Mouse (Mus musculus) lung, embryonic 16.5 days (tissue): ENCODE results near the gene Ccnd3. TPM values are rescaled to one million over a fixed set of nuclear protein-coding genes. Genes with fewer than 3 reads are reported as not detected.

Source experiments
- ATAC-seq: fragments of 200-750 bp; cut with Nextera tagmentation; 2 replicates; pipeline ENCODE4 v1.8.0; 2017; ENCODE audit warnings: low read depth, mild to moderate bottlenecking, moderate library complexity
- H3K27ac ChIP-seq: fragments of 300-500 bp; sonication (generic); 2 replicates; pipeline ENCODE4 v1.5.1; 2014; ENCODE audit warnings: mild to moderate bottlenecking, control low read depth, low read length
- H3K27me3 ChIP-seq: fragments of 300-500 bp; sonication (generic); 2 replicates; pipeline ENCODE4 v1.6.1; 2014; ENCODE audit warnings: low read depth, low read length, mixed read lengths; ENCODE audit not compliant: control insufficient read depth, insufficient read depth
- H3K36me3 ChIP-seq: fragments of 300-500 bp; sonication (generic); 2 replicates; pipeline ENCODE4 v1.6.1; 2014; ENCODE audit warnings: low read length; ENCODE audit not compliant: control insufficient read depth, insufficient read depth
- H3K4me1 ChIP-seq: fragments of 300-500 bp; sonication (generic); replicated peaks from 2 replicates; pipeline ENCODE4 v1.6.1; 2014; ENCODE audit warnings: low read length, mixed read lengths; ENCODE audit not compliant: control insufficient read depth, insufficient read depth
- H3K4me2 ChIP-seq: fragments of 300-500 bp; sonication (generic); 2 replicates; pipeline ENCODE4 v1.6.1; 2014; ENCODE audit warnings: low read depth, low read length, control low read depth
- H3K4me3 ChIP-seq: fragments of 300-500 bp; sonication (generic); 2 replicates; pipeline ENCODE4 v1.5.1; 2014; ENCODE audit warnings: mild to moderate bottlenecking, low read length, control low read depth
- H3K9ac ChIP-seq: fragments of 300-500 bp; sonication (generic); 2 replicates; pipeline ENCODE4 v1.6.1; 2014; ENCODE audit warnings: low read length, control low read depth
- H3K9me3 ChIP-seq: fragments of 300-500 bp; sonication (generic); 2 replicates; pipeline ENCODE4 v1.6.1; 2016; ENCODE audit warnings: low read length; ENCODE audit not compliant: control insufficient read depth
- WGBS: fragments of 180-500 bp; shearing (Covaris S2); extraction: QIAGEN DNeasy Blood & Tissue Kit; methylation state at CpG from one replicate; pipeline ENCODE4 v1.1.7; 2014; 5-methylcytosine and 5-hydroxymethylcytosine counted together
- polyA plus RNA-seq: library from polyadenylated mRNA; unstranded; fragments of >200 nt; fragmentation: Nextera tagmentation; extraction: Ambion mirVana; gene quantifications from 2 replicates; pipeline ENCODE4 v1.2.1, GENCODE M21; 2015

Ccnd3 gene
- polyA plus RNA-seq, 1 experiment from 2014 or later = 258 TPM

DNA sequence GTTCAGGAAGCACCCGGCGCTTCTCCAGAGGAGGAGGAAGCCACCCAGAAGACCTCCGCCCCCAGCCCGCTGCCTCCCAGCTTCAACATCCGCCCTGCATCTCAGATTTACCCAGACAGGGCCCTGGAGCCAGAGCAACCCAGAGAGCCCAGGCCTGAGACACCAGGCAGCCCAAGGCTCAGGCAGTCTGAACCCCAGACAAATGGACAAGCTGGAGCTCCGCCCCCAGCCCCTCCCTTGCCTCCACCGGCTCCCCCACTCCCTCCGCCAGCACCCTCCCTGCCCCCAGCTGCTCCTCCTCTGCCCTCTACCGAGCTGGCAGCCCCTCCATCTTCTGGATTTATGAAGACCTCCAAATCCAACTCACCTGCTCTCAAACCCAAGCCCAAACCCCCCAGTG lies 38.6 kb upstream of the Ccnd3 start:
- H3K9me3 ChIP-seq = no peaks in the 10 kb centered on the region
- no peak for ATAC-seq
- H3K4me2 ChIP-seq = no peak overlapping the region
- no peak overlapping the region for H3K9ac ChIP-seq
- peaks cover 28% of the 10 kb centered on the region for H3K4me1 ChIP-seq
- H3K36me3 ChIP-seq = no peaks in the 10 kb centered on the region
- 37% methylated on average over 8 of the region's 9 CpGs for WGBS
- no peak overlapping the region for H3K27ac ChIP-seq
- peaks cover 9% of the 10 kb centered on the region for H3K27me3 ChIP-seq
- H3K4me3 ChIP-seq = no peak overlapping the region

DNA sequence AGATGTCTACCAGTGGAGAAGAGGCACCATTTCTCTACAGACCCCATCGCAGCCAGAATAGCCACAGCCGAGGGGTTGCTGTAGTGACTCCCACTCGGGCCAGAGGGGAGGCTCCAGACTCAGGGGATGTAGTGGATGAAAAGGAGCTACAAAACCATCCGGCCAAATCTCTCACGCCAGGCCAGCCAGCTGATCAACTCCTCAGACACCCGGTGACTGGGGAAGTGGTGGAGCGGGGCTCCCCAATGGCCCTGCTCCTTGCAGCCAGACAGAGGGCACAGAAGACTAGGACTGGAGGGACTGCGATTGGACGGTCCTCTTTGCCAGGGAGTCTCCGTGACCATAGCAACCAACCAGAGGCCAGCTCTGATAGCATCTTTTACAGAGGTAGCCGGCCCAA lies 37.2 kb upstream of the Ccnd3 start:
- peaks cover 19% of the 10 kb centered on the region for H3K4me1 ChIP-seq
- no peaks in the 10 kb centered on the region for H3K36me3 ChIP-seq
- H3K4me2 ChIP-seq = no peak overlapping the region
- H3K9me3 ChIP-seq = no peaks in the 10 kb centered on the region
- H3K9ac ChIP-seq = no peak overlapping the region
- H3K27ac ChIP-seq = no peak overlapping the region
- 68% methylated on average over 11 of the region's 11 CpGs for WGBS
- ATAC-seq = no peak
- no peak overlapping the region for H3K4me3 ChIP-seq
- peaks cover 9% of the 10 kb centered on the region for H3K27me3 ChIP-seq

DNA sequence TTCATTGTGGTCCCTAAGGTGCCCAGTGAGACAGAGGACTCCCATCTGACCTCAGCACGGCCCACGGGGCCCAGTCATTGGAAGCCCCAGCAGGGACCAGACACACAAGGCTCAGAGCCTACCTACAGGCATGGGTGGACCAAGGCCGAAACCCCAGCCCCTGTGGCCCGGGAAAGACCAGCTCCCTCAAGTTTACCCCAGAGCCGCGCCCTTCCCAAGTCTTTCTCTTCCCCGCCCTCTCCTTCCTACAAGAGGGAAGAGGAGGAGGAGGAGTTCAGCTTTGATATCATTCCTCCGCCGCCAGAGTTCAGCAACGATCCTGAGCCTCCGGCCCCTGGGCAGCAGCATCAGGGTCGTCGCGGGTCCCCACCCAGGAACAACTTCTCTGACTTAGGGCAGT lies 36.8 kb upstream of the Ccnd3 start:
- Histone ChIP-seq H3K9me3 (no peaks in the 10 kb centered on the region), H3K36me3 (no peaks in the 10 kb centered on the region), H3K27me3 (peaks cover 9% of the 10 kb centered on the region), H3K27ac (no peak overlapping the region), H3K9ac (peak overlapping the region; percentile 50), H3K4me2 (peak overlapping the region; percentile 37; the same call in 1 of the 2 replicates), H3K4me3 (peak overlapping the region; percentile 28), H3K4me1 (peaks cover 16% of the 10 kb centered on the region)
- 28% methylated on average over 12 of the region's 14 CpGs for WGBS
- no peak for ATAC-seq

DNA sequence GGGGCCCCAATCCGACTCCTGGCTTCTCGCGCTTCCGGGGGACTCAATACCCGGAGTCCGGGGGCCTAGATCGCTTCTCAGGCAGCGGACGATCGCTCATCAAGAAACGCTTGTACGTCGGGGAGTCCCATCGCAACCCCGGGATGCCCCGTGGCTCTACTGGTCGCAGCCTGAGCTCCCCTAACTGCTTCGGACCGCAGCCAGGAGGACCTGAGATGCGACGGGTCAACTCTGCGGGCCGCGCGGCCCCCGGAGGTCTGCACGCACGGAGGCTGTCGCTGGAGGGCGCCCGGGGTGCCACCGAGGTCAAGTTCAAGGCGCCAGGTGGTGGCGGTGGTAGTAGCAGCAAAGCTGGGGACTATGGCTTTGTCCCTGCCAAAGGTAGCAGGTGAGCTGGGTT lies 36.4 kb upstream of the Ccnd3 start:
- Histone ChIP-seq H3K9ac (peak overlapping the region; percentile 50), H3K4me2 (peak overlapping the region; percentile 37; the same call in 1 of the 2 replicates), H3K4me1 (peaks cover 13% of the 10 kb centered on the region), H3K36me3 (no peaks in the 10 kb centered on the region), H3K27ac (no peak overlapping the region), H3K27me3 (peaks cover 9% of the 10 kb centered on the region), H3K4me3 (peak overlapping the region; percentile 28), H3K9me3 (no peaks in the 10 kb centered on the region)
- WGBS = 22% methylated on average over 34 of the region's 34 CpGs
- ATAC-seq = no peak

DNA sequence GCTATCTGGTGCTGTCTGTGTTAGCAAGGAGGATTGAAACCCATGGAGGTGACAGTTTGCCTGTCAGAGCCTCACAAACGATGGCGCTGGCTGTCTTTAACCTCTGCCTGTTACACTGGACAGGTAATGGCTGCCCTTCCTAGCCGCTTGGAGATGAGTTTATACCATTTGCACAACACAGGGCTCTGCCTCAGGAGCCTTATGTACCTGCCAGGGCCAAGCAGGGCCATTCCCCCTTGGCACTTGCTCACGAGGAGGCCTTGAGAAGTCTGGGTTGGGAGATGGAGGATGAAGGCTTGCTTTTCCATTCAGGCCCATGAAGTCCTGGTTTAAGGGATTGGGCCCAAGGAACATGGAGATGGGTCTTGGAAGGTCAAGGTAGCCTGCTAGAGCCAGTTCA lies 35.2 kb upstream of the Ccnd3 start:
- Histone ChIP-seq H3K36me3 (no peaks in the 10 kb centered on the region), H3K9me3 (no peaks in the 10 kb centered on the region), H3K4me1 (peaks cover 11% of the 10 kb centered on the region), H3K4me2 (no peak overlapping the region), H3K4me3 (no peak overlapping the region), H3K9ac (no peak overlapping the region), H3K27ac (no peak overlapping the region), H3K27me3 (peaks cover 9% of the 10 kb centered on the region)
- 85% methylated on average over 4 of the region's 4 CpGs for WGBS
- no peak for ATAC-seq

DNA sequence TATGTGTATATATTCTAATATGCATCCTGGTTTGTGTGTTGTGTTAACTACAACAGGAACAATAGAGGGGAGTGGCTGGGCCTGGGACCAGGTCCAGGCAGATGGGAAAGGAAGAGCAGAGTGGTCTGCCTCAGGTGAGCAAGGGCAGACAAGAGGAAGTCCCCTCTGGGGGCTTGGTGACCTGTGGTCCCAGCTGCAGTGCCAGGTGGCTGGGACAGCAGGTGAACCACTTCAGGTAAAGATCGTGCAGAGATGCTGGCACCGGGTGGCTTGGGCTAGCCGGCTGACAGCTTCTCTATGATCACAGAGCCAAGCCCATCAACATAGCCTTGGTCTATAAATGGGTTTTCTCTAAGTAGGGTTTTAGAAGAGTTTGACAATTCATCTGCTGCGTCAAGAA lies 34.7 kb upstream of the Ccnd3 start:
- no peak overlapping the region for H3K4me3 ChIP-seq
- H3K27me3 ChIP-seq = peaks cover 9% of the 10 kb centered on the region
- no peak overlapping the region for H3K9ac ChIP-seq
- peaks cover 11% of the 10 kb centered on the region for H3K4me1 ChIP-seq
- H3K27ac ChIP-seq = no peak overlapping the region
- no peaks in the 10 kb centered on the region for H3K9me3 ChIP-seq
- 89% methylated on average over 4 of the region's 4 CpGs for whole genome bisulfite sequencing
- H3K4me2 ChIP-seq = no peak overlapping the region
- H3K36me3 ChIP-seq = no peaks in the 10 kb centered on the region
- ATAC-seq = no peak

DNA sequence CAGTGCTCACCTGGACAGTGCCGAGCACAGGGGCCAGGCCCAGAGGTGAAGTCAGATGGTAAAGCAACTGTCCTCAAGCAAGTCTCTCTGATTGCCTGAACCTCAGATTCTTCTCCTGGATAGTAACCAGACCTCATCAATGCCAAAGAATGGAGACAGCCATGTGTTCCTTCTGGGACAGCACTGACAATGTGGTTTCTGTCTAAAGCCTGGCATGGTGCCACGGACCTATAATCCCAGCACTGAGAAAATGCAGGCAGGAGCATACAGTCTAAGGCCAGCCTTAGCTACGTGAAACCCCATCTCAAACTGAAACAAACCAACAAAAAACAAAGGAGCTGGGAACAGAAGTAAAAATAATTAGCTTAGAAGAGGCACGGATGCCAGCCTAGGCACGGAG lies 34.2 kb upstream of the Ccnd3 start:
- WGBS = 78% methylated on average over 5 of the region's 5 CpGs
- H3K27me3 ChIP-seq = peaks cover 9% of the 10 kb centered on the region

DNA sequence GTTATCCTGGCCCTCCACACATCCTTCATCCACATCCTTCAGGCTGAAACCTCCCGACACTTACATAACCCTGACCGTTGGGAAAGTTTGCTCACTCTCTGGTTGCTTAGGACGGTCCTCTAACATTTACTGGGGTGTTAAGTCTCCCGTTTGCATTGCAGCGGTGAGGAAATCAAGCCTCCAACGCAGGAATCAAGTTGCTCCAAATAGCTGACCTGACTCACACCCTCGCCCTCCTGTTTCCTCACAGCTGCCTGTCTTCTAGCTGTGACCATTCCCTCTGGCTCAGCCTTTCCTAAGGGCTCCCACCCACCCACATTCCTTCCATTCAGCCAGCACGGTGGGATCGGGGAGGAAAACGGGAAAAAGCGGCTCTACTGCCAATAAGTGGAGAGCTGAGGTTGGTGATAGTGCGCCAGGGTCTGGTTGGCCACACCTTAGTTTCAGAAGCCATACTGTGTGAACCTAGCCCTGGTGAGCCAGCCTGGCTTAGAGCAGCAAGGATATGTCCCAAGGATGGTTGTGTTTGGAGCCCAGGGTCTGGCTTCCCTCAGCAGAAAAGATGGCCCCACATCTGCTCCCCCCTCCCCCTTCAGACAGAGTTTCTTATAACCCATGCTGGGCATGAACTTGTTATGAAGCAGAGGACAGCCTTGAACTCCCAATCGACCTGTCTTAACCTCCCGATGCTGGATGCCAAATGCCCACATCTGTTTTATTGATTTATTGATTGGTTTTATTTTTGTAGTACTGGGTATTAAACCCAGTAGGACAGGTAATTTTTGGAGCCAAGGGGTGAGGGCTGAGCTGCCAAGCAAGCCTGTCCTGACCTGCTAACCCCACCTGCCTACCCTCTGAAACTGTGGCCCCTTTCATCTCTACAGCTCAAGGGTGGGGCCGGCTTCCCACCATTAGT lies 32.2 kb upstream of the Ccnd3 start:
- no peaks in the 10 kb centered on the region for H3K36me3 ChIP-seq
- H3K4me2 ChIP-seq = no peak overlapping the region
- peaks cover 5% of the 10 kb centered on the region for H3K27me3 ChIP-seq
- H3K4me3 ChIP-seq = no peak overlapping the region
- WGBS = 24% methylated on average over 15 of the region's 15 CpGs
- peak; percentile 16; the same call in 1 of the 2 replicates for ATAC-seq
- H3K9me3 ChIP-seq = no peaks in the 10 kb centered on the region
- H3K9ac ChIP-seq = no peak overlapping the region
- peaks cover 11% of the 10 kb centered on the region for H3K4me1 ChIP-seq
- H3K27ac ChIP-seq = no peak overlapping the region

More for the DNA sequence above, 34.2 kb upstream of the Ccnd3 start:
- H3K36me3 ChIP-seq = no peaks in the 10 kb centered on the region
- no peak overlapping the region for H3K4me2 ChIP-seq
- no peak overlapping the region for H3K9ac ChIP-seq
- H3K27ac ChIP-seq = no peak overlapping the region
- peak; percentile 39; the same call in 1 of the 2 replicates for ATAC-seq
- peaks cover 11% of the 10 kb centered on the region for H3K4me1 ChIP-seq
- no peak overlapping the region for H3K4me3 ChIP-seq
- no peaks in the 10 kb centered on the region for H3K9me3 ChIP-seq

DNA sequence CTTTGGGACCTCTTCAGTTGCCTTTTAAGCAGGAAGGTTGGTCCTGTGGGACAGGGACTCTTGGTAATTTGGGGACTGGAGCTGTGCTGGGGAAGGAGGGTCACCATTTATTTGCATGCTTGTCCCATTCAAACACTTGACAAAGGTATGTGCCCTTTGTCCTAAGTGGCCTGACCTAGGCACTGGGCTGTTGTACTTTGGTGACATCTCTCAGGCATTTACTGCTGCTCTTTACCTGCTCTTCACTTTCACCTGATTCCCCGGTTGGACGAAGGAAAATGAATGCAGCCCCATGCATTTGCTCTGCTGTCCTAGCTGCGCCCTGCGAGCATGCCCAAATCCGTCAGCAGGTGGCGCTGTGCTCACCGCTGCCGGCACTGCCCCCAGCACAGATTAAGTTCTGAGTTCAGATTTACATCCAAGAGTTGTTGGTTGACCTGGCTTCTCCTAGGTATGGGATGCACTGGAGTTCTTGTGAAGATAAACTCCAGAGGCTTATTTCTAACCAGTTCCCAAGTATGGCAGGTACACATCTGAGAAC lies 31.3 kb upstream of the Ccnd3 start:
- H3K9ac ChIP-seq = no peak overlapping the region
- H3K27ac ChIP-seq = no peak overlapping the region; the same call in 1 of the 2 replicates
- H3K9me3 ChIP-seq = no peaks in the 10 kb centered on the region
- H3K4me3 ChIP-seq = no peak overlapping the region
- no peak overlapping the region for H3K4me2 ChIP-seq
- WGBS = 16% methylated on average over 8 of the region's 8 CpGs
- no peaks in the 10 kb centered on the region; the same call in 1 of the 2 replicates for H3K27me3 ChIP-seq
- H3K36me3 ChIP-seq = no peaks in the 10 kb centered on the region
- ATAC-seq = no peak
- H3K4me1 ChIP-seq = peaks cover 6% of the 10 kb centered on the region
